Mouse (Mus musculus) liver, postnatal 0 days (tissue): ENCODE results near the gene Fmo9. TPM values are rescaled to one million over a fixed set of nuclear protein-coding genes. Genes with fewer than 3 reads are reported as not detected.

Source experiments
- ATAC-seq: fragments of 200-750 bp; cut with Nextera tagmentation; 2 replicates; pipeline ENCODE4 v1.8.0; 2017; ENCODE audit warnings: mild to moderate bottlenecking, moderate library complexity
- DNase-seq: peaks from one replicate; pipeline ENCODE4 v3.0.0-alpha.2; 2016
- H3K27ac ChIP-seq: fragments of 300-500 bp; sonication (generic); 2 replicates; pipeline ENCODE4 v1.5.1; 2014; ENCODE audit warnings: antibody characterized with exemption, moderate library complexity, mild to moderate bottlenecking, low read depth
- H3K27me3 ChIP-seq: fragments of 300-500 bp; sonication (generic); 2 replicates; pipeline ENCODE4 v1.6.1; 2014; ENCODE audit warnings: low read length, control low read depth, mixed read lengths; ENCODE audit not compliant: insufficient read depth
- H3K36me3 ChIP-seq: fragments of 300-500 bp; sonication (generic); replicated peaks from 2 replicates; pipeline ENCODE4 v1.6.1; 2014; ENCODE audit warnings: mild to moderate bottlenecking, control low read depth, low read length, moderate library complexity, mixed read lengths; ENCODE audit not compliant: insufficient read depth
- H3K4me1 ChIP-seq: fragments of 300-500 bp; sonication (generic); 2 replicates; pipeline ENCODE4 v1.6.1; 2014; ENCODE audit warnings: antibody characterized with exemption, mild to moderate bottlenecking, control low read depth; ENCODE audit not compliant: insufficient read depth
- H3K4me2 ChIP-seq: fragments of 300-500 bp; sonication (generic); 2 replicates; pipeline ENCODE4 v1.6.1; 2014; ENCODE audit warnings: low read depth, mild to moderate bottlenecking, low read length, moderate library complexity, mixed read lengths
- H3K4me3 ChIP-seq: fragments of 300-500 bp; sonication (generic); 2 replicates; pipeline ENCODE4 v1.5.1; 2014; ENCODE audit warnings: low read depth, low read length
- H3K9ac ChIP-seq: fragments of 300-500 bp; sonication (generic); replicated peaks from 2 replicates; pipeline ENCODE4 v1.6.1; 2014; ENCODE audit warnings: mild to moderate bottlenecking, moderate library complexity
- H3K9me3 ChIP-seq: fragments of 300-500 bp; sonication (generic); 2 replicates; pipeline ENCODE4 v1.6.1; 2016; ENCODE audit warnings: mild to moderate bottlenecking, control low read depth, low read length, mixed read lengths
- CTCF ChIP-seq: sonication (generic); IDR thresholded peaks from 2 replicates; pipeline ENCODE4 v1.5.1; 2016; ENCODE audit warnings: antibody characterized with exemption, low read depth
- EP300 ChIP-seq: IDR thresholded peaks from 2 replicates; pipeline ENCODE4 v1.6.1; 2016; ENCODE audit warnings: antibody characterized with exemption, low read depth, mild to moderate bottlenecking
- WGBS: fragments of 180-500 bp; shearing (Covaris S2); extraction: QIAGEN DNeasy Blood & Tissue Kit; methylation state at CpG from one replicate; pipeline ENCODE4 v1.1.7; 2014; ENCODE audit not compliant: insufficient replicate concordance; 5-methylcytosine and 5-hydroxymethylcytosine counted together
- polyA plus RNA-seq: library from polyadenylated mRNA; unstranded; fragments of >200 nt; fragmentation: Nextera tagmentation; extraction: Ambion mirVana; gene quantifications from 2 replicates; pipeline ENCODE4 v1.2.1, GENCODE M21; 2015

Fmo9 gene
- polyA plus RNA-seq, result not detected in 2 replicates

DNA sequence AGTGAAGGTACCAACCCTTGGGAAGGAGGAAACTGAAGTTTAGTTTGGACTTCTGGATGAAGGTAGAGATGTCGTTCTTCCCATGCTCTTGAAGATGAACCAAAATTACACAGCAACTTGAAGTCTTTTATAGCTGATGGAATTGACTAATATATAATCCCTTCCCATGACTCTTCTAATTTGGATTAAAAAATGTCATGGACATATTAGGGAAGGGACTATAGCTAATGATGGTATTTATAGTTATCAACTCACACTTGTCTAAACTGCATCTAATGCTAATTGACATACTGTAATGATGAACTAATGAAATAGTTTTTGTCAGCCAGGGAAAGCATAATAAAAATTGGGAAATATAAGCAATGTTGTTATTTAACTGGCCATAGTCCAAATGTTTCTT is at the start of gene Fmo9:
Gene Fmo9, minus strand, starts transcription at position 101 of the 400 bp plus-strand sequence.
- H3K27me3 ChIP-seq, result no peaks in the 10 kb centered on the region
- H3K4me1 ChIP-seq, result no peaks in the 10 kb centered on the region
- ATAC-seq, result no peak
- H3K9me3 ChIP-seq, result no peaks in the 10 kb centered on the region
- H3K9ac ChIP-seq, result no peak within 1 kb of the TSS
- no peak for DNase-seq
- H3K4me2 ChIP-seq, result no peak within 1 kb of the TSS
- no peak within 1 kb of the TSS for H3K4me3 ChIP-seq
- WGBS, result 67% methylated on average over 1 of the region's 1 CpGs
- TF ChIP-seq EP300, result no peak
- TF ChIP-seq CTCF, result no peak
- H3K27ac ChIP-seq, result no peak within 1 kb of the TSS
- no peaks in the 10 kb centered on the region for H3K36me3 ChIP-seq

DNA sequence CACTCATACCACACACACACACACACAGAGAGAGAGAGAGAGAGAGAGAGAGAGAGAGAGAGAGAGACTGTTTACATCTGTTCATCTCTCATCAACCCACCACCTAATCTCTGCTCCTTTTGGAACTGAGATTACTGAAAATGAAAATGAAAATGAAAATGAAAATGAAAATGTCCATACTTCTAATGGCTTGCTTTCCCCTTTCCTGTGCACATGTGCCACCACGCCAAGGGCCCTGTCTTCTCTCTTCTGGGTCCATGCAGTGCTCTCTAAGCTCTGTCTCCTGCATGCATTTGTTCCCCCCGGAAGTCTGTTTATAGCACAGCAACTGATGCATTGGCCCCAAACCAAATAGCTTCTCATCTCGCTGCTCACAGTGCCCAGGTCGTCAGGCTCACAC is 49.2 kb upstream of the Fmo9 start:
- Histone ChIP-seq H3K27ac (no peak overlapping the region), H3K27me3 (no peaks in the 10 kb centered on the region), H3K9ac (no peak overlapping the region), H3K4me2 (no peak overlapping the region), H3K4me3 (no peak overlapping the region), H3K9me3 (no peaks in the 10 kb centered on the region), H3K4me1 (no peaks in the 10 kb centered on the region), H3K36me3 (no peaks in the 10 kb centered on the region)
- DNase-seq (no peak), ATAC-seq (no peak)
- TF ChIP-seq EP300 (no peak), CTCF (no peak)
- WGBS, result 52% methylated on average over 4 of the region's 4 CpGs

DNA sequence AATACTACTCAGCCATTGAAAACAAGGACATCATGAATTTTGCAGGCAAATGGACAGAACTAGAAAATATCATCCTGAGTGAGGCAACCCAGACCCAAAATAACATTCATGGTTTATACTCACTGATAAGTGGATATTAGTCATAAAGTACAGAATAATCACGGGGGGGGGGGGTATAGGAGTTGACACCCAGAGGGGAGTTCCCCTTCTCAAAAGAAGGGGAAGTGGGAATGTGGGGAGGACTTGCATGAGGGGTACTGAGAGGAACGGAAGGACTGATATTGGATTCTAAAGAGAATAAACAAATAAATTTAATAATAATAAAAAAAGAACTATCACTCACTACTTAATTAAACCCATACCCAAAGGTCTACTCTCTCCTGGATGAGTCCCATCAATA is 48.6 kb upstream of the Fmo9 start:
- ATAC-seq, result no peak
- Histone ChIP-seq H3K4me3 (no peak overlapping the region), H3K4me2 (no peak overlapping the region), H3K36me3 (no peaks in the 10 kb centered on the region), H3K27me3 (no peaks in the 10 kb centered on the region), H3K9me3 (no peaks in the 10 kb centered on the region), H3K27ac (no peak overlapping the region), H3K4me1 (no peaks in the 10 kb centered on the region), H3K9ac (no peak overlapping the region)
- no peak for TF ChIP-seq CTCF
- no peak for TF ChIP-seq EP300
- whole genome bisulfite sequencing, result 54% methylated on average over 2 of the region's 2 CpGs
- DNase-seq, result no peak

DNA sequence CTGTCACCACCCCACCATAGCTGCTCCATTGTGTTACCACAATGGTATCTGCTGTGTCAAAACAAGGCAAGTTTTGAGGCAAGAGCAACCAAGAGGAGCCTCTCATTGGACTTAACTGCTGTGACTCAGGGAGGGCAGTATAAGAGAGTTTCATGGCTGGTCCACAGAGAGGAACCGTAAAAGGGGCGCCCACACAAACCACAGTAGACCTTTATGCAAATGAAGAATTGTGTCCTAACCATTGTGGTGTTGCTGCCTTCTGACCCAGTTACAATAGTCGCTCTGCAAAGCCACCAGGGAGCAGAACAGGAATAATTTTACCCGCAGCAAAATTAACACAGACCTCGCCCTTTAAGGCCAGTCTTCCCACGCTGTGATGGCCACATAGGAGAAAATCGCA is 29.2 kb upstream of the Fmo9 start:
- no peaks in the 10 kb centered on the region for H3K36me3 ChIP-seq
- H3K27me3 ChIP-seq, result no peaks in the 10 kb centered on the region
- ATAC-seq (no peak), DNase-seq (no peak)
- no peaks in the 10 kb centered on the region for H3K9me3 ChIP-seq
- WGBS, result 76% methylated on average over 7 of the region's 7 CpGs
- H3K4me1 ChIP-seq, result no peaks in the 10 kb centered on the region
- no peak overlapping the region for H3K4me3 ChIP-seq
- H3K4me2 ChIP-seq, result no peak overlapping the region
- no peak overlapping the region for H3K27ac ChIP-seq
- TF ChIP-seq EP300, result no peak
- no peak for TF ChIP-seq CTCF
- H3K9ac ChIP-seq, result no peak overlapping the region

DNA sequence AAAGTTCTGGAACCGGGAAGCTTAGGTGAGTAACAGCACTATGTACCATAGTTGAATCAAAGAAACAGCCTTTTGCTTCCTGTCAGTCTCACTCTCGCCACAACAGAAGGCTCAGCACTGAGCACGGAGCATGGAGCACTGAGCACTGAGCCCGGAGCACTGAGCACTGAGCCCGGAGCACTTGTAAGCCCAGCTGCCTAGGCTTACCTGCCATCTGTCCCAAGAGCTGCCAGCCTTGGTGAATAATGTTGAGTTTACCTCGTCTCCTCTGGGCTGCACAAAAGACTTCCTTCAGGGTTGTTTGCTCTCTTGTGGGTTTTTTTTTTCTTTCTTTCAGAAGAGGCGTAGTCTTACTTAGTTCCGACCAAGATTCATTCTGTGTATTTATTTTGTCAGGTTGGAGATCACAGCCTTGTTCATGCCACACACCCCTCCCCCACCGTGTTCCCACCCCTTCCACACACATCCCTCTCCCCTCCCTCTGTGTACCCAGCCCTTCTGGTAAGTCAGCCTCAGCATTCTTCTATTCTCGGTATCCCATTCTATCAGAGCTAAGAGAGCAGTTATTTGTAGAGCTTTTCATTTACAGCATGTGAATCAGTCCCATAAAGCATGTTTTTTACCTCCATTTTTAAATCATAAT is 20.7 kb upstream of the Fmo9 start:
- Histone ChIP-seq H3K4me2 (no peak overlapping the region), H3K4me1 (no peaks in the 10 kb centered on the region), H3K4me3 (no peak overlapping the region), H3K27me3 (no peaks in the 10 kb centered on the region), H3K27ac (no peak overlapping the region), H3K9ac (no peak overlapping the region), H3K9me3 (no peaks in the 10 kb centered on the region), H3K36me3 (no peaks in the 10 kb centered on the region)
- 60% methylated on average over 10 of the region's 10 CpGs for WGBS
- ATAC-seq (no peak), DNase-seq (no peak)
- TF ChIP-seq EP300 (no peak), CTCF (no peak)

DNA sequence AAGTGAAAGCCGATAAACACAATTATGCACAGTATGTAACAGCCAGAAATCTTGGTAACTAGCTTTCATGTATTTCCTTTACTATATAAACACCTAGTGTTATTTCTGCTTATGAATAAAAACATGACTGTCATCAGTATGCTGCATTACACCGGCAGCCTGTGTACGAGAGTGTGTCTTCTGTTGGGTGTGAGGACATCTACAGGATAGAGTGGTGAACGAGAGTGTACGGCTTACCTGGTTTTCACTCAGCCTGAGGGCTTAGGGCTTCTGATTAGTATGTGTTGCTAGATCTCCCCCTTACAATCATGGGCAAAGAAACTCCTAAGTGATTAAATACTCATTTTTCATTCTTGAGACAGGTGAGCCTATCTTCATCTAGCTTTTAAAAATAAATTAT is 12.4 kb downstream of the Fmo9 start:
- no peak for ATAC-seq
- Histone ChIP-seq H3K27ac (no peak overlapping the region), H3K4me3 (no peak overlapping the region), H3K27me3 (no peaks in the 10 kb centered on the region), H3K9me3 (no peaks in the 10 kb centered on the region), H3K4me1 (no peaks in the 10 kb centered on the region), H3K9ac (no peak overlapping the region), H3K36me3 (no peaks in the 10 kb centered on the region), H3K4me2 (no peak overlapping the region)
- DNase-seq, result no peak
- WGBS, result 71% methylated on average over 5 of the region's 5 CpGs
- TF ChIP-seq EP300 (no peak), CTCF (no peak)
